Mouse (Mus musculus) B cell, adult 67 days (primary cell): ENCODE results near the gene Atf3. TPM values are rescaled to one million over a fixed set of nuclear protein-coding genes. Genes with fewer than 3 reads are reported as not detected.

Experiments used
- total RNA-seq, 2 experiments: library from RNA; stranded (reverse); gene quantifications; 4 replicates each; pipeline ENCODE4 v1.2.4; 2023

Gene Atf3
- 10 to 100 TPM; 19.4 to 47.7 TPM for total RNA-seq

GRCm38 (mm10) chr1:191217939-191218338, at the start of gene Atf3:
Atf3 (minus strand) TSS chr1:191218039.

GRCm38 (mm10) chr1:191164717-191165116, 53.1 kb downstream of the Atf3 start, which contains the start of gene Fam71a:
Fam71a (minus strand) TSS chr1:191164817.

Other genes starting within 250 kb of the Atf3 start
- gene Vash2, start 238.7 kb downstream of the Atf3 start, total RNA-seq: under 1 TPM; 0.68 to 0.84 TPM
- 10 to 100 TPM; 17.8 to 18.6 TPM for gene Flvcr1, start 191.9 kb downstream of the Atf3 start, total RNA-seq
- gene Spata45, start 181.4 kb downstream of the Atf3 start, total RNA-seq: not detected
- gene Tatdn3, start 155.1 kb downstream of the Atf3 start, total RNA-seq: 10 to 100 TPM; 10.1 to 19.4 TPM
- gene Nsl1, start 155.0 kb downstream of the Atf3 start, total RNA-seq: 1 to 10 TPM; 2.2 to 2.4 TPM
- 1 to 10 TPM in 1 of 2 experiments, not detected in 1; 1.5 TPM for gene Batf3, start 120.2 kb downstream of the Atf3 start, total RNA-seq
- gene Fam71a, start 53.2 kb downstream of the Atf3 start, total RNA-seq: not detected
- 10 to 100 TPM; 13.5 to 16.2 TPM for gene Nenf, start 100.2 kb upstream of the Atf3 start, total RNA-seq
- gene Tmem206, start 107.9 kb upstream of the Atf3 start, total RNA-seq: 10 to 100 TPM; 39.1 to 42.9 TPM
- 100 to 1,000 TPM; 186 to 215 TPM for gene Ppp2r5a, start 185.2 kb upstream of the Atf3 start, total RNA-seq